Mouse (Mus musculus) neural tube, embryonic 10.5 days (tissue): ENCODE data around the gene Cacna1g.

Source experiments
- DNase-seq: peaks from one replicate; pipeline ENCODE4 v3.0.0-alpha.2; 2017; ENCODE audit warnings: low spot score; ENCODE audit errors: extremely low spot score

Cacna1g gene

DNA sequence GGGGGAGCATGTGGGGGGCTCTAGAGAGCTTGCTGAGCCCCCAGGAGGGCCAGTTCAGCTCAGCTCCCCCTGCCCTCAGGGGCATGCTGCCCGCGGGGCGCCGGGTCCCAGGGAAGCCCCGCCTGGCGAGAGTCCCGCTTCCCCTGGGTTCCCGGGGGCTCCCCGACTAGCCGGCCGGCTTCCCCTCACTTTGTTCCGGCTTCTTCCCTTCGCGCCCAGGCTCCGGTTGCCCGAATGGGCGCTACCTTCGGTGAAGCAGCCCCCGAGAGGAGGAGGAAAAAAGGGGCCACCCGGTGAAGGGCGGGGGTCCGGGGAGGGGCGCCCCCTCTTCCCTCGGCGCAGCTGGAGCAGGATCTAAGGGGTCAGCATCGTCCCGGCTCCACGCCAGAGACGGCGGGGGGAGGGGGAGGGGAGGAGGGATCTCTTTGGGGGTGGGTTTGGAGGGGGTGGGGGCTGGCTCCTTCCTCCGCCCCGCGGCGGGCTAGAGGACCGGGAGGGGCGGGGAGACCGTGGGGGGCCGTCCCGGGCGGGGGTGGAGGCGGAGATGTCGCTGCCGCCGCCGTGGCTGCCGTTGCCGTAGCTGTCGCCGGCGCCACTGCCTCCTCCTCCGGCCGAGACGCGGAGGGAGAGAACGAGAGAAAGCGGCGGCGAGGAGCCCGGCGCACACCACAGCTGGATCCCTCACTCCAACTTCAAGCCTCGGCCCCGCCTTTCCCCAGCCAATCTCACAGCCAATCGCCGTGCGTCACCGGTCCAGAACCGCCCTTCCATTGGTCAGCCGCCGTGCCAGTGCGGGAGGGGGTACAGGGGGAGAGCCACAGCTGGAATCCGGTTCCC is at the start of gene Cacna1g:
Gene Cacna1g (minus strand): TSS at position 492 of the 837 bp plus-strand sequence.
- peak; percentile 88 for DNase-seq

DNA sequence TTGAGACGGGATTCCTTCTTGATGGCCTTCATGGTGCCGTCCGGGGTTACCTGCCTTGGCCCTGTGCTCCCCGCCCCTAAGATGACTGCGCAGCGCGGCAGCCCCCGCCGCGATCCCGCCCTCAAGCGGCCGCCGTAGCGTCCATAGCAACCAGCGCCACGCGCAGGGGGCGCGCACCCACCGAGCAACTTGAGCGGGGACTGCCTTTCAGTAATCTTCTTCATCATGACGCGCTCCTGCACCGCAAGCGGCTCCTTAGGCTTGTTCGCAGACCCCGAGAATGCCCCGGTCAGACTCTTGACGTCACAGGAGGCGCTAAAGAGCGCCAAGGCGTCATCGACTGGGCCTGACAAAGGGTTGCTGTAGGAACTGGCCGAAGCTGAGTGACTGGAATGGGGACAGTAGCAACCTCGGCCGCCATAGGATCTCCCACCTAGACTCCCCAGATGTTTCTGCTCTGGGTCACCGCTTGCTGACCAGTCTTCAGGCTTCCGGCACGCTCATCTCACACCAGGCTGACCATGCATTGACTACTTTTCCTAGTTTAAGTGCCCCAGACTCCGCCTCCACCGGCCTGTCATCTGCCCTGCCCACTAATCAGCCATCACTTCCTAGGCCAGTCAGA is 47.3 kb upstream of the Cacna1g start, which contains the start of gene Mycbpap:
Gene Mycbpap (minus strand): TSS at position 524 of the 625 bp plus-strand sequence.
- DNase-seq = peak; percentile 83

DNA sequence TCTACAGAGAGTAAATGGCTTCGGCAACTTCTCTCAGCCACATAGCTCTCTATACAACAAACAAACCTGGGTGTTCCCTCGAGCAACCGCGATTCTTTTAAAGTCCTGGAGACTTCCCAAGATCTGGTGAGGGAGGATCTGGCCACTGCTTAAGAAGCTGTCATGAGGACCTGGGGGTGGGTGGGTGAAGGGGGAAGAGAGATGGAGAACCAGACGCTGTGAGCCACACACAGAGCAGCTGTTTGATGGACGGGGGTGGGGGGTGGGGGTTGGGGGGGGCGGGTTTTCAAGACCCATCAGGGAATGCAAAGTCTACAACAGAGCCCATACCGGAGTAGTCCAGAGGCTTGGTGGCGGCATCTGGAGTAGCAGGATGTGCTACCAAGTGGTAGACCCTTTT is 39.5 kb upstream of the Cacna1g start:
- no peak for DNase-seq

DNA sequence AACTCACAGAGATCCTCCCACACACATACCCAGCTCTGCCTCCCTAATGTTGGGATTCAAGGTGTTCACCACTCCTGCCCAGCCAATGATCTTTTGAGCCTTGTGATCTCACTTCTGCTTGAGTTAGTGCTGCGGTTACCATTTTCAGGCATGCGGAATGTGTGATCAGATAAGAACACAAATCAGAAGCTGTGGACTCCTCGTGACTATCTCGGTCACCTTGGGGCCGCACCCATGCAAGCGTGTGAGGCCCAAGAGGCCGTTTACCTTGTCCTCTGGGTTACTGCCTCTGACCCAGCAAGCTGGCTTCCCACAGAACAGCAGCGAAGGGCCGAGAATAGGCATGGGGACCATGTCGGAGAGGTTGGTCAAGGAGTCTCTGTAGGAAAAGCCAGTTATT is 35.0 kb upstream of the Cacna1g start:
- no peak for DNase-seq

DNA sequence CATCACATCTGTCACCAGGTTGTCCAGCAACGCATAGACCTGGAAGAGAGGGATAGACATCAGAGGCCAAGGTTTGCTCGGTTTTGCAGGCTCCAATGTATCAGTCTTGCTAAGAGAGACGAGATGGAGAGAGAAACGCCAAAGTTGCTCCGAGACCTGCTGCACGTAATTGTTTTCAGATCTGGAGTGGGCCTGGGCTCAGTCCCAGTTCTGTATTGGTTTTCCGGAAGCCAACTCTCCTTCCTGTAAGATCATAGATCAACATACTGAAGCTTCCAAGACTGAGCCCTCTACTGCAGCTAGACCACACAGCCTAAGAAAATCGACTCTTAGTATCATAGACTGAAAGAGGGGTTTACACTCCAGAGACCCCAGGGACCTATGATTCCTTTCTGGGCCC is 27.5 kb upstream of the Cacna1g start:
- DNase-seq = no peak

DNA sequence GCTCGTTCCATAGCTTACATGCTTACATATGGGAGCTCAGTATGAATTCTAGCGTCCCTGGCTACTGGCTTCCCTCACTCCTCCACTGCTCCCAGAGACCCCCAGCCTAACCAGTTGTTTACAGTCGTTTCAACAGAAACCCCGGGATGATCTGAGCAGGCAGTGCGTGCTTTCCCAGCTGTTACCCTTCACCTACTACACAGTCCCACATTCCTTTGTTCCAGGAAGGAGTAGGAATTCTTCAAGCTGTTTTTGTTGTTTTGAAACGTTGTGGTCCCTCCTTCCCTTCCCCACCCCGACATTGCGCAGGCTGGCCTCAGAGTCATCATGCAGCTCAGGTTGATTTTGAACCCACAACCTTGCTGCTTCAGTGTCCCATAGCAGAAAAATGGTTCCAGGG is 26.4 kb upstream of the Cacna1g start:
- DNase-seq = no peak

DNA sequence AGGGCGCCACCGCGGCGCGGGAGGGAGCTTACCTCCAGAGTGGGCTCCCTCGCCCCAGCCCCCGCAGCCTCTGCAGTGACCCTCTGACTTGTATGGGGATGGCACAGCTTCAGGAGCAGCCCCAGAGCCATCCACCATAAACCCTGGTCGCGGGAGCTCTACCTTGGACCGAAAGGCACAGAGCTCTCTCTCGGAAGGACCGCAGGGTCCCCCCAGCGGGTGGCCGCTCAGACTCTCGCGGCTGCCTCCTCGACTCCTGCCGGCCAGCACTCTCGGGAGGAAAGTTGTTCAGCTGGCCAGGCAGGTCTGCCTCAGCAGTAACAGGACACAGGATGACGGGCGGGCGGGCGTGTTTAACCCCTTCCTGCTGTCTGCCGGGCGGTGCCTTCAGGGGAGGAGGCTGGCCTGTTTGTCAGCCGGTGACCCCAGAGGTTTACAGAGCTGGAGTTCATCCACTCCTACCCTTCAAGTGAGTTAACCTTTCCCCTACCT is 25.7 kb upstream of the Cacna1g start, which contains the start of gene Epn3:
Gene Epn3 (minus strand): TSS at position 314 of the 492 bp plus-strand sequence.
- DNase-seq = peak; percentile 64

DNA sequence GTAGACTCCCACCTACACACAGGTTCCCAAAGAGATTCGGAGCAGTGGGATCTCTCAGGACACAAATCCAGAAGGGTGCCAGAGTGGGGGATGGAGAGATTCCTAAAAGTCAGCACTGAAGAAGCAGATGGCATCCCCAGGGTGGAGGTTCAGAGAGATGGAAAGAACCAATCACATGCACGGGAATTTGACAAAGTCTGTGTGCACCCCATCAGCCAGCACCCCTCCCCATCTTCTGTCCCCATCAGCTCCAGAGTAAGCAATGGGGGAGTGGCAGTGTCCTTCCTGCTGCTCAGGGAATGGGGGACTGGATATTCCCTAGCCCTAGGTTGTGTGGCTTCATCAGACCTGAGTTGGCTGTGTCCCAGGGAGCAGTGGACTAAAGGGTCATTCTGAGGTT is 25.0 kb upstream of the Cacna1g start:
- no peak for DNase-seq

DNA sequence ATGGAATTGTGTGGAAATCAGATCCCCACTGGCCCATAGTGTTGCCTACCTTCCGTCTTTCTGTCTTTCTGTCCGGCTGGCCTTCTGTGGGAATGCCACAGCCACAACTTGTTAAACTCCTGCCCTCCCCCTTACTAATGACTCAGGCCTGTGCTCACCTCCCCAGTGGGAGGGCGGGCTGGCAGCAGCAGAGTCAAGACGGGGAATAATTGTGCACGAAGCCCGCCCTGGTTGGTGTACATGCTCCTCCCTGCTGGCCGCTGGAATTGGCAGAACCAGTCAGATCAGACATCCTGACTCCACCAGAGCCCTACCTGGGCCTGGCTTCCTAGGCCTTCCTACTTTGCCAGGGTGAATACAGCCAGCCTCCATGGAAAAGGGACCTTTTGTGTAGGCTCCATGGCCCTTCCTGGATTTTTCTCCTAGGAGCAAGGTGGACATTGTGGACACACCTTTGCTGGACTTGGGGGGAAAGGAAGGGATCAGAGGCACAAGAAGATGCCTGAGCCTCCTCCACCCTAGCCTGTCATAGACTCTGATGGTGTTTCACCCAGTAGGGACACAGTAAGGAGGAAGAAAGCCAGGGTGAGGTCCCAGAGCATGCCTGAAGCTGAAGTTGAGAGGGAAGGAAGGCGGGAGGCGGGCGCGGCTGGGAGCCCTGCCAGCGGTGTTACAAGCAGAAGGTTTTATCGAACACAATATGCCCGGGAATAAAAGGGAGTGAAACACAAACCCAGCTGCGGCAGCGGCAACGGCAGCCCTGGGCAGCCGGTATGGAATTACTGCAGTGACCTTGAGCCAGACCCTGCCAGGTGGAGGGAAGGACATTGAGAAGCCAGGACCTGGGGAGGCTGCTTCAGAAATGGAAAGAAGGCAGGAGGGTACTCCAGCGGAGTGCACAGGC is 24.3 kb upstream of the Cacna1g start:
- no peak for DNase-seq

DNA sequence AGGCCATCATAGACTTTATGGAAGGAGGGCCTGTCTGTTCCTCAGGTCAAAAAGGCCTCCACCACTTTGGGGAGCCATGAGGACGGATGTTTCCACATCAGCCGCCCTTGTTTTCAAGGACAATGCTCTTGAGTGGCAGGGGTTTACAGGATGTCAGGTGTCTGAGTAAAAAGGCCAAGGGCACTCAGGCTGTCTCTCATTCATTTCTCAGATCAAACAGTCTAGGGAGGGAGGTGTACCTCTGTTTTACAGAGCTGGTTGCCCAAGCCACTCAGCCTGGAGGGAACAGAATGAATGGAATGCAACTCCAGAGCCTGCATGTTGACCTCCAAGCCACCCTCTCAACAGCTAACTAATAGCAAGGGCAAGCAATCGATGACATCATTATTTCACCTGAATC is 21.4 kb upstream of the Cacna1g start:
- DNase-seq = no peak

DNA sequence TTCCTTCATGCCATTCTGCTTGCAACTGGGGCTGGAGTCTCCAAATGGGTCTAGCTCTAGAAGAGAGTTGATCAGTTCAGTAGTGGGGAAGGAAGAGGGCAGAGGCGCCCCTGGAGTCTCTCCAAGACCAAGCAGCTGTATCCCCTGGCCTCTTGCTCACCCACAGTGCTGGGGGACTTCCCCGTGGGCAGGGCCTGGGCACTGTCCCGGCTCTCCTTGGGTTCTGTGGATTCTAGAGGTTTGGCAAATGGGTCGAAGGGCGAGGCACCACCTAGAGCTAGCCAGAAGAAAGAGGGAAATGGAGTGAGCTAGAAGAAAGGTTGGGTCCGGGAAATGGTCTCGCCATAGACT is 17.7 kb upstream of the Cacna1g start:
- DNase-seq = no peak

DNA sequence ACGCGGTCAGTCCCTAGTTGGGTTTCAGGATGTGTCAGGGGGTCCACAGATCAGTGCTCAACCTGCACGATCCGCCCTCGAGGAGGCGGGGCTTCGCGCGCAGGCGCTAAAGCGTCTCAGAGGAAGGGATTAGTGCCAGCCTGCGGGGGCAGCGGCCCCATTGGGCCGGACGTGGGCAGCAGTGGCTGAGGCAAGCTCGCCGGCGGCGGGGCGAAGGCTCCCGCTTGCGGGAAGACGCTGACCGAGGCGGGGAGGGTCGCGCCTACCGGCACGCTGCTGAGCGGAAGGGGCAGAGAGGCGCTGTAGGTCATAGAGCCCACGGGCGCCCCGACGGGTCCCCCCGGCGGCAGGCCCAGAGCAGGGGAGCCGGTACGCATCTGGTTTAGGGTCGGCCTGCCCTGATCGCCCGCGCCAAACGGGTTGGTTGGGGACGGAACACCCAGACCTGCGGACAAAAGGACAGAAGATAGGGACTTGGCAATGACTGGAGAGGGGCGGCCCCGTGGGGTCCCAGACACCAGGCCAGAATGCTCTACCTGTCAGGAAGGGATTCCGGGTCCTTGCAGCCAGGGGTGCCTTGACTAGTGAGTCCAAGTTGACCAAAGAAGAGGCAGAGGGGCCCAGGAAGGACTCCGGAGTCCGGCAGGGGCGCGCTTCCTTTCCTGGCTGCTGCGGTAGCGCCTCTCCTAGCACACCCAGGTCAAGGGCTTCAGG is 17.2 kb upstream of the Cacna1g start:
- peak; percentile 55 for DNase-seq

DNA sequence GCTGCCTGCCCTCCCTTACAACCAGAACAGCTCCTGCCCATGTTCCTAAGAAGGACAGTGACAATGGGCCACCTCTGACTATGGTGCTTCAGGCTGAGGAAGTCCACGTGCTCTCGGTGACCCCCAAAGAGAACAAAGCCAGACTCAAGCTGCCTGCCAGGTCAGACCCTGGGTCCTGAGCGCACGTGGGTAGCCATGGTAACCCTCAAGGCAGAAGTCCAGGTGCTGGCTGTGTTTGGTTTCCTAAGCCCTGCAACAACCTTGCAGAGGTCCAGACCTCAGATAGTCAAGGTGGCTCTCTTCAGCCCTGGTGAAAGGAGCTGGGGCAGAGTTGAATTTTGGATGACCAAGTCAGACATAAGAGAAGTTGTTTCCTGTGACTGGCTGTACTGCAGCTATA is 15.7 kb upstream of the Cacna1g start:
- DNase-seq = no peak

DNA sequence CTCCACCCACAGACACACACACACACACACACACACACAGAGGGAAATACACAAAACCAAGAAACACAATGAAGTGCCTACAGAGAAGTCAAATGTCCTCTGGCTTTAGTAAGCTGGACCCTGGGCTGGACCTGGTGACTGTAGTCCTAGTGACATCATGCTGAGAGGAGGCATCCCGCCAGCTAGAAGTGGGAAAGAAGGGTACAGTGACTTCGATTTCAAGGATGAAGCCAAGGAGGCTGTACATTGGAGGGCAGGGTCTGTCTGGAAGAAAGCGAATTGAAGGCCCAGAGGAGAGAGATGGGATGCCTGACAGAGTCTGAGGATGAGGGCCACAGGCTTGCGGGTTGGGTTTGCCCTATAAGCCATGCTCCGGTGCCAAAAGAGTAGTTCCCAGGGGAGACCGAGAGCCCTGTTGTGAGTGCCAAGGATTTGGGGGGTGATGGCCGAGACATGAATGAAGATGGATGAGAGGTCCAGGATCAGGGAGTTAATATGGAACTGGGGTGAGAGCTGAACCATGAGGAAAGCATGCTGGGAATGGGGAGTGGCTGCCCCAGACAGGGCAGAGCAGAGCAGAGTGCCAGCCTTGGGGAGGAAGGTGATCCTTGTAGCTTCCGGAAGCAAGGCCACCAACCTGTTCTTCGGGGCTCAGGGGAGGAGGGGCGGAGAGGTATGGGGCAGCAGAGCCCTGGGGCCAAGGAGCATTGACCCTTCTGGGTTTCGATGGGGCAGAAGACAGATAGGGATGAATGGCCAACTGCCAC is 15.0 kb upstream of the Cacna1g start:
- DNase-seq = no peak

DNA sequence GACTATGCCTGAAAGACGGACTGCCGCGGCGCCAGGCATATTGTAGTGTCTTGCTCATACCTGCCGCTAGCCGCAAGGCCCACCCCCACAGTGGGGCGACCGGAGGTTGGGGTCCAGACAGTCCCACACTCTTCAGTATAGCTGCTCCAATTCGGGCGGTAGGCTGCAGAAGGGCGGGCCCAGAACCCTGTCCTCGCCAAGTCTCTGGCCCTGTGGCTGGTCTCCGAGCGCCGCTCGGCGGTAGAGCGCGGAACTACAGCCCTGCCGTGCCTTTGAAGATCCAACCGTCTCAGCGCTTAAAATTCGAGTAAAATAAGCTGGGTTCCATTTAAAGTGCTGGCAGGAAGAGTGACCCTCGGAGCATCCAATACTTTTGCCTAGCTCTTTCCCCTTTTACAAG is 12.0 kb upstream of the Cacna1g start, which contains the start of gene Spata20:
Gene Spata20 (minus strand): TSS at position 179 of the 400 bp plus-strand sequence.
- DNase-seq = peak; percentile 90

DNA sequence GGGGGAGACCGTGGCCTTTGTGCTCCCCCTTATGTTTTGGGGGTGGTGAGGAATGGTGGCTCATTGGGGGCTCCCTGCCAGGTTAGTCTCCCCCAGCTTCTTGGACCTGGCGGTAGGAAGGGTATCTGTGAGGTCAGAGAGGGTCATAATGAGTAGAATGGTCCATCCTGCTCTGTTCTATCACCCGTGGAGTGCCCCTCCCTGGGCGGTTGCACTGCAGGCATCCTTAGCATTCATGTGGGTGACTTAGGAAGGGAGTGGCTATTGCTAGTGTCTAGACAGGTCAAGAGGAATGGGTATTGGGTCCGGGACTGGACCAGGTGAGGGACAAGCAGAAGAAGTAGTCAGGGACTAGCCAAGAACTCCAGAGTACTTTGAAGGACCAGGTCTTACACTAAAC is 11.2 kb upstream of the Cacna1g start:
- no peak for DNase-seq

DNA sequence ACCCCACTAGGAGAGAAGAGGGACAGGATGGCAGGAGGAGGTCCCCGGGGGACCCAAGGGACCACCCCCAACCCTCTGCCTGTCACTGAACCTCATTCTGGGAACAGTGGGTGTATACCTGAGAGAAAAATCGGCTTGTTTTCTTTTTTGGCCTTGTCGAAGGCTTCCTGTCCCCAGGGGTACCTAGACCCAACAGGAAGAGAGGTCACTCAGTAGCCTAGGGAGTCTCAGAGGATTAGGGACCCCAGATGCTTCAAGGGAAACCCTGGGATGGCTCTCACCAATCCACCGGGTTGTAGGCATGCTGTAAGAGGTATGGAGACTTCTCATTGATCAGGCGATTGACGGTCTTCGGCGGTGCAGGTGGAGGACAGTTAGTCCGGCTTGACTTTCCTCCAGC is 10.6 kb upstream of the Cacna1g start:
- DNase-seq = no peak

DNA sequence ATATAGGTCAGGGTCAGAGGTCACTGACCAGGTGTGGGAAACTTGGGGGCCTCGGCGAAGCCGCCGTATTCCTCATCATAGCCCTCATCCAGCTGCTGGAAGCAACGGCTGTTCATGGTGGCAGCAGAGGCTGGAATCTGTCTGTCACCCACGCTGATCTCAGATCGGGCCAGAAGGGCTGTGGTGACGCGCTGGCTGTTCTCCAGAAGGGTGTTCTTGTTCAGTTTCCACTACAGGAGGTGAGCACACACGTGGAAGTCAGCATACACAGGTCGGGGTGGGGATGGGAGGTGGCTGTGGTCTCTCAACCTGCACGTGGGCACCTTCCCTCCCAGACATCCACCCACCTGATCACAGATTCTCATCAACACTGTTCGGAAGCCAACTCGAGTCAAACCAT is 9.9 kb upstream of the Cacna1g start:
- DNase-seq = no peak

DNA sequence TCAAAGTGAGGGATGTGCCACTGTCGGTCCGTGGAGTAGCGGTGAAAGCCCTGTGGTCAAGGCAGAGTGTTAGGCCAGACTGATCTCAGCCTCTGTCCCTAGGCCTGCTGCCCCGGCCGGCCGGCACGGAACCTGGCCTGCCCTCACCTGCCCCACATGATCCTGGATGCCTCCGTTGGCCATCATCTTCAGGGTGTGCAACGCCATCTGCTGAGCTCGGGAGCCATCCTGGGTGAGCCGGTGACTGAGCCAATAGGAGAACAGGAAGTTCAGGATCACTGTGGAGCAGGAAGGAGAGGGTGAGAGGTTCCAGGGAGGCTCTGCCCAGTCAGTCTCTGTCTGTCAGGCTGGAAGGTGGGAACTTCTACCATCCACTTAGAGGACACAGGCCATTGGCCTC is 9.4 kb upstream of the Cacna1g start:
- DNase-seq = no peak

DNA sequence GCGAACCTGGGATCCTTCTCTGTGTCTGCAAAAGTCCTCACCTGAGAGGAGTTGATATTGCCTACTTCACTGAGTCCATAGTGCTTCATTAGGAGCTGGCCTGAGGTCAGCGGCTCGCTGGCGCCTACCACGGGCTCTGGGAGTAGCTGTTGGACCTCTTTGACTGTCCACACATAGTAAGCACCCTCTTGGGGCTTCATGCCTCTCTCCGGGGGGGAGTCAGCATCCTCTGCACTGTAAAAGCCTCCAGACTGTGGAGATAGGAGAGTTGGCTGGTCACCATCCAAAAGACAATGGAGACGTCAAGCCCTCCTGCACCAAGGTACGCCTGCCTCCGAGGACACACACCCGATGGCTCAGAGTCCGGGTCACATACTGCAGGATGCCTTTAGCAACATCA is 8.7 kb upstream of the Cacna1g start:
- no peak for DNase-seq
